Mouse (Mus musculus) common myeloid progenitor, adult 5-6 weeks (primary cell): Measurements from ENCODE around the gene Traf3. TPM values are rescaled to one million over a fixed set of nuclear protein-coding genes. Genes with fewer than 3 reads are reported as not detected.
A peak's percentile ranks its signal among the peaks of the same experiment; 100 is the strongest.

Experiments
- ATAC-seq: replicated peaks from 2 replicates; pipeline ENCODE4 v1.8.0; 2016; ENCODE audit warnings: low read depth, mild to moderate bottlenecking, moderate TSS enrichment, inconsistent platforms; ENCODE audit not compliant: poor library complexity, severe bottlenecking
- total RNA-seq: library from RNA; stranded (forward); fragments of 200-1000, 187-1606 nt; gene quantifications from 2 replicates; pipeline ENCODE4 v1.2.3, GENCODE M21; 2017

The Traf3 gene
- 11.6 and 15.7 TPM in 2 replicates for total RNA-seq

DNA sequence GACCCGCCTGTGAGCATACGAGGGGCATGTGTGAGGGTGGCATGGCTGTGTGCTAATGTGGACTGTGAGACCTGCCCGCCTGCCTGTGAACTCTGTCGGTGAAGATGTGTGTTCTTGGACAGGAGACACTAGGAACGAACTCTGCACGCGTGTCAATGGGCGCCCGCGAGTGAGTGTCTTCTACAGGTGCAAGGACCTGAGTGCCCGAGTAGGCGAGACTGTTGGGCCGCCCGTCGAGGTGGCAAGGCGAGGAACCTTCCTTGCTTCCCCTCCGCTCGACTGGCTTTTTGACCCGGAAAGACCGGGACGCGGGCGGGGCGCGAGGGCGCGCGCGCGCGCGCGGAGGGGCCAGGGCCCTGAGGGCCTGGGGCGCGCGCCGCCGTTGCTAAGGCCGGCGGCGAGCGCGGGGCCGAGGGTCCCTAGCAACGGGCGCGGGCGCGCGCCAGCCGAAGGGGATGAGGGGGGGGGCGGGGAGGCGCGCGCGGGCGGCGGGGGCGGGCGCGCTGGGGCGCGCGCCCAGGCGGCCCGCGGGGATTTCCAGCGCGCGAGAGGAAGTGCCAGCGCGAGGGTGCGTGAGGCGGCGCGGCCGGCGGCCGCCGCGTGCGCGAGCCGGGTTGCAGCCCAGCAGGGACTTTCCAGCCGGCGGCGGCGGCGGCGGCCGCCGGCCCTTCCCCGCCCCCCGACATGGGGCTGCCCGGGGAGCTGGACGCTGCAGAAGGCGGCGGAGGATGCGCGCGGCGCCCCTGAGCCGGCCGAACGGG lies at the start of gene Traf3:
Traf3 (plus strand) TSS at position 540 of the 761 bp plus-strand sequence.
- peak; percentile 17 for ATAC-seq

DNA sequence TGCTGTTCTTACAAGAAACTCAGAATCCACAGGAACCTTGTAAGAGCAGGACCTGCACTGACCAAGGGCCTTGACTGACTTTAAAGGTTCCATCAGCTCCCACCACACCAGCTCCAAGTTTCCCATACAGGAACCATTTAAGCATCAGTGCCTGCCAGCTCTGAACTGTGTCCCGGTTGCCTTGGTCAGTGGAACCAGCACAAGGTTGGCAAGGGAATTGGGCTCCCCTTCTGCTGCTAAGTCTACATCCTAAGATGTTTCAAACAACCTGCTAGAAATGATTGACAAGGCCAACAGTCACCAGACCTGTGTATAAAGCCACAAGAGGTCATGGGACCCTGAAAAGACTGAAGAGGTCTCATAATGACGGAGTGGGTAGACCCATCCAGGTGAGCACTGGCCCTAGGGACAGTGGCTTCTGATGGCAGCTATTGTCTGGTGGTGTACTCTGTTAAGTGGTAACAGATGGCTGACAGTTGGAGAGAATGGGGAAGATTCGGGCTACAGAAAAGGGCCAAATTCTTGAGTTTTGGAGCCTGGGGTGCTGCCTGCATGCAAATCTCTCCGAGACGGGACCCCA lies 46.6 kb upstream of the Traf3 start:
- no peak for ATAC-seq

DNA sequence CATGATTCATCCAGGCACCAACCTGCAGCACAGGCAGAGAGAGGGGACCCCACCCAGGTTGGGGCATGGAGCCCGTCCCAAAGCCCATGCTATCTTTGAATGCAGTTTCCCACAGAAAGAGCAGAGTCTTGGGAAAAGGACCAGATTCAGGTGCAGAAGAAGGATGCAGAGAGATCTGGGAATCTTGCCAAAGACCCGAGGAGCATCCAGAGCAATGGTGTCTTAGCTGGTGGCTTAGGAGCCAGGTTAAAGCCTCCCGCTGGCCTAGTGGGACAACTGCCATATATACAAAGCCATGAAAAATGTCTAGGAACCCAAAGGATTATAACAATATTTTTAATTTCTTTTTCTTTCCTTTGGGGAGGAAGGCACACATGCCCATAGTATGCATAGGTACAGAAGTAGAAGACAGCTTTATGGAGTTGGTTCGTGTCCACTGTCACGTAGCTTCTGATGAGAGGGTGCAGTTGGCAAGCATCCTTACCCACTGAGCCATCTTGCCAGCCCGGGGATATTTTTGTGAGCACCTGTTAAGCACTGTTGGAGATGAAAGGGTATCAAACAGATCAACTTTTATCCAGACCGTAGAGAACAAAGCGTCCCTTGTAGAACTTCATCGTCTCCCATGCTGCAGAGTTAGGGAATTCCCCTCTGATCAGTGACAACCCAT lies 45.1 kb upstream of the Traf3 start:
- no peak for ATAC-seq

DNA sequence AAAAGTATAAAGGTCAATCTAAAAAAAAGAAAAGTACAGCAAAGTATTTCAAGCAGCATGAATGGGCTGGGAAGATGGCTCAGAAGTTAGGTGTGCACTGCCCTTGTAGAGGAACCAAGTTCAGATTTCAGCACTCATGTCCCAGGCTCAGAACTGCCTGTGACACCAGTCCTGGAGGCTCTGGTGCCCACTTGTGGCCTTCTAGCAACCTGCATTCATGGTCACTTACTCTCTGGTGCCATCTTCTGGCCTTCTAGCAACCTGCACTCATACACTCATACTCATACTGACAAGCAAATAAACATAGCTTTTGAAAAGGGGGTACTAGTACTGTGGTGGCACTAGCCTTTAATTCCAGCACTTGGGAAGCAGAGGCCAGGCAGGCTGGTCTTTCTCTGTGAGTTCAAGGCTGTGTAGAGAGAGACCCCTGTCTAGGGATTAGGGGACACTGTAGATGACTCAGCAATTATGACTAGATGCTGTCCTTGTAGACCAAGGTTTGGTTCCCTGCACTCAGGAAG lies 43.8 kb upstream of the Traf3 start:
- peak; percentile 65; the same call in 1 of the 2 replicates for ATAC-seq

DNA sequence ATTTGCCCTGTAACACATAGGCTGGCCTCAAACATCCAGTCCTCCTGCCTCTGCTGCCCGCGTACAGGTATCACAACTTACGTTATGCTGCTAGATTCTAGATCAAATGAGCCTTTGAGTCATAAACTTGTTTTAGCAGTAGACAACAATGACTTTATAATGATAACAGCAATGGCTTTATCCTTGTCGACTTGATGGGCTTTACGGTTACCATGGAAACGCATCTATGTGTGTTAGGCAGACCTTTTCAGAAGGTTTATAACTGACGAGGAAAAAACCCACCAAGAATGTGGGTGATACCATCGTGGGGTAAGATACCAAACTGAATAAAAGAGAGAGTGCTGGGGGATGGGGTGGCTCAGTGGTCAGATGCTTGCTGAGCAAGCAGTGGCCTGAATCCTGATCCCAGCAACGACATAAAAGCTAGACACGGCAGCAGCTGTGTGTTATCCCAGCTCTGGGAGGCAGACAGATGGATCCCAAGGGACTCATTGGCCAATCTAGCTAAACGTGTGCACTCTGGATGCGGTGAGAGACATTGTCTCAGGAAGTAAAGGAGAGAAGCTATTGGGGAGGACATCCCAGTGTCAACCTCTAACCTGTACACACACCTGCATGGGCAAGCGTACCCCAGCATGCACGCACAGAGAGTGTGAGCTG lies 41.4 kb upstream of the Traf3 start:
- ATAC-seq = no peak

DNA sequence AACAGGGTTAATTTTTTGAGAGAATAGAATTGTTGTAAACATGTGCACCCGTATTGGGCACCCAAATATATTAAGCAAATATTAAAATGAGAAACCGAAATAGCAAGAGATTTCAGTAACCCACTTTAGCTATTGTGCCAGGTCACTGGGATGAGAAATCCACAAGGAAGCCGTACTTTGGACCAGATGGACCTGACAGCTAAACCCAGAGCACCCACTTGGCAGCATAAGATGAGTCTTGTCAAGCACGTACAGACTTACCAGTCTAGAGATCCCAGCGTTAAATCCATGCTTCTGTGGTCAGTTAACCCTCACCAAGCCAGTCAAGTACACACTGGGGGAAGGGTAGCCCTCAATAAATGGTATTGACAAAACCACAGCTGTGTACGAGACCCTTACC lies 40.5 kb upstream of the Traf3 start:
- no peak for ATAC-seq

DNA sequence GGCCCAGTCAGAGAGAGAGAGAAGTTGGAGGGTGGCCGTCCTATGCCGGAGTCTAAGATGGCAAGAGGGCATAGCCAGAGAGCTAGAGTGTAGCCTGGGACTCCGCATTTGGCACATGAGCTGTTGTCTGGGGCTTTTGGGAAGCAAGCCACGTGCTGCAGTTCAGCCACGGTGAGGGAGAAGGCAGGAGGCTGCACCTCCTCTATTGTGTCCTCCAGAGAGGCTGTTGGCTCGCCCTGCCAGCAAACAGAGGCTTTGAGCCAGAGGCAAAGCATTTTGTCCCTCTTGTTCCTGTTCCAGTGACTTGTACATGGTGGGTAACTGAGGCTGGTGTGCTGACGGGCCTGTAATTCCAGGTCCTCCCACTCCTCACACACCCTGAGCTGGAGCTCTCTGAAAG lies 32.0 kb upstream of the Traf3 start:
- ATAC-seq = no peak

DNA sequence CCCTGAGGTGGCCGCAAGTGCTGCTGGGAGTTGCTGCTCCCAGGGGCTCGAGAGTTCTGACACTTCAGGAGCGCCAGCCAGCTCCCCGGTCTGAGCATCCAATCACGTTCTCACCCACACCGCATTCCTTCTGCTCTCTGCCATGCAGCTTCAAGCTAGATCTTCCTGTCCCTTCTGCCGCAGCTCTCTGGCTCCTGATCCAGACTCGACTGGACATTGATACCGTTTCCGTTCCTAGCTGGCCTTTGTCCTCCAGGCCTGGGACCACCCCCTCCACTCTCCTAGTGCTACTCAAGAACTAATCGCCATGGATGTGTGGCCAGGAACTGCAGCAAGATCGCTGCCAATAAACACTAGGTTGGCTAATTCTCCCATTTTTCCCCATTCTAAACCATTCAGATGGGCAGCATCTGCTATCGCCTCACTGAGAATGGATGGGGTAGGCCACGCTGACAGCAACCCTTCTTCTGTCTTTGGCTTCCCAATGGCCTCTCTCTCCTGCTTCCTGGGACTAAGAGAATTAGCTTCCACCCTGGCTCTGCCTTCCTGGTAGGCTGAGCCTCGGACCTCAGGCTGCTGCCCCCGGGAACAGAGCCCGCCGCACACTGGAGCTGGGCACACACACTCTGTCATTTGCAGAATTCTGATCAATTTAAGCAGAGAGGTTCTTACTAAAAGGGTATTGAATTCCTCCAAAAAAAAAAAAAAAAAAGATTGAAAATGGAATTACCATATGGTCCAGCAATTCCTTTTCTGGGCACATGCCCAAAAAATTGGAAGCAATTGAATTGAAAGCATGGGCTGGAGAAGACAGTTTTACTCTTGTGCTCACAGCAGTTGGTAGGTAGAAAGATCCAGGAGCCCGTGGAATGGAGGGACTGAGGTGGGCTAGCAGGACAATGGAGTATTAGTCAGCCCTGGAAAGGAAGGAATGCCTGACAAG lies 31.1 kb upstream of the Traf3 start:
- no peak for ATAC-seq

DNA sequence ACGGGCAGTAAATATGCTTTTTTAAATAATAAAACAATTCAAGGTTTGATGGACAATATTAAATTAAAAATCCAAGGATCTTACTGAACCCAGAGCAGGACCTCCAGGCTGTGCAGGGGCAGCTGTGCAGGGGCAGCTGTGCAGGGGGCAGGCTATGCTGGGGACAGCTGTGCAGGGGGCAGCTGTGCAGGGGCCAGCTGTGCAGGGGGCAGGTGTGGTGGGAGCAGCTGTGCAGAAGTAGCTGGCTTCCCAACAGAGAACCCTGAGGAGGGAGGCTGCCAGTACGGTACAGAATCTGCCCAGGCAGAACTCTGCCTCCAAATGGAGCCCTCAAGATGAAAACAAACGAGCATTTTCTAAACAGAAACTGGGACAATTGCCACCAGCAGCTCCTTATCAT lies 30.2 kb upstream of the Traf3 start:
- ATAC-seq = no peak

DNA sequence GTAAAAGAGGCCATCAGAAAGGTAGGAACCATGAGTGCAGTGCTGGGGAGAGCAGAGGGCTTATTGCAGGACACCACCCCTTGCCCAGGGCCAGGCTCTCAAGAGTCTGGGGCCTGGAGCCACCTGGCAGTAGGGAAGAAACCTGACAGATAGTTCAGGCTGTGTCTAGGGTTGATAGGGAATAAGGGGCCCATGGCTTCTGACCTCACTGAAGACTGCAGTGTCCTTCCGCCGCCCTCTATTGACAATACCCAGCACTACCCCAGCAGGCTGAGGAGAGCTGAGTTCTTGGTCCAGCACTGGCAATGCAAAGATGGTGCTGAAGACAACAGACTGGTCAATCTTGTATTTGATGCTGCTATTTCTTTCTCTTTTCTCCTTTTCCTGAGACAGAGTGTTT lies 29.1 kb upstream of the Traf3 start:
- peak; percentile 74; the same call in 1 of the 2 replicates for ATAC-seq

DNA sequence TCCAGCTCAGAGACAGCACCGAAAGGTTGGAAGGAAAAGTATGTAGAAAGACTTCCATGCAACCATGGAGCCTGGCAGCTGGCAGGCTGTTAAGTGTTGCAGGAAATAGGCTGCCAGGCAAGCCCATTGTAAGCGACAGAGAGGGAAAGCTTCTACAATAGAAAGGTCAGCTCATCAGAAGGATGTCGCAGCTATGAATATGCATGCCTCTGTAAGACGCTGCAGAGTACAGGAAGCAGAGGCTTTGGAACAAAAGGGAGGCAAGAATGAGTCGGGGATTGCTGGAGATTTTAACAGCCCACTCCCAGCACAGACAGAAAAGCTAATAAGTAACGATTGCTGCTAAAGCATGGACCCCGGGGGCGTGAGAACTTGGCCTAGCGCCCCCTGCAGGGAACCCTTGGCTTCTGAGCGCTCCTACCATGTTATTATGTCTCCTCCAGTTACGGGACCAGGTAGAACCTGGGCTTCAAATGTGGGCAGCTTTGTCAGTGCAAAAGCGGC lies 23.1 kb upstream of the Traf3 start:
- ATAC-seq = 0 out of 2 replicates have a peak, but pooled peaks have one; percentile 37

DNA sequence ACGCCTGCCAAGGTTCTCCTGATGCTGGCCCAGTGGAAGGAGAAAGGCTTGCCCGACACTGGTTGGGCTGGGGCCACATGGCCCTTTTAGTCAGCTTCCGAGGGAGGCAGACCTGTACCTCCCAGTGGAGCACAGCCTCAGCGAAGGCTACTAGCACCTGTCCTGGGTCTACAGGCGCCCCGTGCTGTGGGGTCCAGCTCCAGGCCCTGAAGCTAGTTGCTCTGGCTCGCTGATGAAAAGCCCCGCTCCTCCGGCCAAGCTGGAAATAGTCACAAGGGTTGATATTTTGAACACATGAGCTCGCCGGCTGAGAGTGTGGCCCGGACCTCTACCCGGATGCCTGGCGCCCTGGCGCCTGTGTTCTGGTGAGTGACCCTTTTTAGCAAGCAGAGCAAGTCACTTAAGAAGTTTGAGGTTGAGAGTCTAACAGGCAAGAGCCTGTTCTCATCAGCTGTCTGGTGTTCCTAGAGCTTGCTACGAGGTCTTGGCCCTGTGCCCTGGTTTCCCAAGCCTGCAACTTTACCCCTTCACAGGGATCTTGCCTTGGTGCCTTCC lies 22.6 kb upstream of the Traf3 start:
- no peak for ATAC-seq

DNA sequence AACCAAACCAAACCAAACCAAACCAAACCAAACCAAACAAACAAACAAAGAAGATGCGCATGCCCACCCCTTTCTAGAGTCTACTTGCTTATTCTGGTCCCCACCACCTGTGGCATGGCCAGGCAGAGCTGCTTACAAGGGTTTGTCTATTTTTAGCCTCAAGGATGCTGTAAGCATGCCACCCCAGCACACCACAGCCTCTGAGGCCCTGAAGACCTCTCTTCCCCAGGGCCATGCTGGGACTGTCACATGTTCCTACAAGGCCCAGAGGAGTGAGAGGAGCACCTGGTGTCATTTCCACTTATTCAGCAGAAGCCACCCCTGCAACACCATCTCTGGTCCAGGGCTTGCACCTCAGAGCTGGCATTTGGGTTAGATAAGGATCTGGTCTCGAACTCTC lies 21.6 kb upstream of the Traf3 start:
- no peak for ATAC-seq

DNA sequence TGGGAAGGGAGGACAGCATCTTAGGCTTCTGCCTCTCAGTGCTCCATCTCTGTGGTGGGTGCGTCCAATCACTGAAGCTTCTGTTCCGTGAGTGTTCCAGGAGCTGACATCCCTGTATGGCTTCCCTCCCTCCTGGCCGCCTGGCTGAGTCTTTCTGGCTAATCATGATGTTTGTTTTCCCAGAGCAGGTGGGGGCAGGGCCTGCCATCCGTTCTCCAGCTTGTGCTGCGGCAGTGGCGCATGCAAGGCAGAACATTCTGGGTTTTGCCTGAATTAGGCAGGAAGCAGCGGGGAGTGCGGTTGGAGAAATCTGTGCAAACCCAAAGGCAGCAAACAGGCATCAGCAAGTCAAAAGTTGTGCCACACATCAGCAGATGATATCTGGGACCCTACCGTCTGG lies 20.9 kb upstream of the Traf3 start:
- no peak for ATAC-seq

DNA sequence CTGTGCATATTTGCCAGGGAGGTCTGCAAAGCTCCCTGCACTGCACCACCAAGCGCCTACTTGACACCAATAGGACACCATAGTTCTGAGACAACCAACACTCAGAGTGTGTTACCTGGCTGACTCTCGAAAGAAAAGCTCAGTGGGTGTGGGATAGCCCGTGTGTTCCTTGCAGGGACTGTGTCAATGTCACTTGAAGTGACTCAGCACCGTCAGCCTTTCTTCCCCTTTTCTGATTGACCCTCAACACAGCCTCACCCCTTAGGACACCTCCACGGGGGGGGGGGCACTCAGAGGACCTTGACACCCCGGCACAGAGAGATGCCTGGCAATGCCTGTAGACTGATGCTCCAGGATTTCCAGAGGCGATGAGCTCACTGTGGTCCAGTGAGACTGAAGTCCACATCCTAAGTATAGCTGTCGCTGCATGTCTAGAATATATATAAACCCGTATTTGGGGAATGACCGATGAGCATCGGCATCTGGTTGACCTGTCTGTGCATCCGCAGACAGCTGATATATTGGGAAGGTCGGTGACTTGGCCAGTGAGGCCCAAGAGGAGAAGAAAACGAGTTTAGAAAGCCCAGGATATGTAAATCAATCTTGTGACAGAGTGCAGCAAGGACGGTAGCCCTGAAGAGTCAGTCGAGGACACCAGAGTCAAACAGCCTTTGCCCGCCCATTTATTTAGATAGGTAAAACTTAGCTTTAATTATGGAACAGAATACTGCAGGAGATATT lies 16.5 kb upstream of the Traf3 start:
- ATAC-seq = peak; percentile 52

DNA sequence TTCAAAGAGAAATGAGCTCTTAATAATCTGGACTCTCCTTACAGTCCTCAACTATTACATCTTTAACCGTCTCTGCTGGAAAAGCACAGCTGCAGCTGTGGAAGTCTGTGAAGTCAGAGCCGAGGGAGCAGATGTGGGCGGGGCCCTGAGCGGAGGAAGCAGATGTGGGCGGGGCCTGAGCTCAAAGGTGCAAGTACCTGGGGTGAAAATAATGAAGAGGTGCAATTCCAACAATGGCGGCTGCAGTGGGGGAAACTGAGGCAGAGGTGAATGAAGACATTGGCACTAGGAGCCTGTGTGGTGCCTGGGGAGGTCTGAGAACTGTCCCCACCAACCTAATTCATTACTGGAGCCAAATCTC lies 16.0 kb upstream of the Traf3 start:
- ATAC-seq = no peak

DNA sequence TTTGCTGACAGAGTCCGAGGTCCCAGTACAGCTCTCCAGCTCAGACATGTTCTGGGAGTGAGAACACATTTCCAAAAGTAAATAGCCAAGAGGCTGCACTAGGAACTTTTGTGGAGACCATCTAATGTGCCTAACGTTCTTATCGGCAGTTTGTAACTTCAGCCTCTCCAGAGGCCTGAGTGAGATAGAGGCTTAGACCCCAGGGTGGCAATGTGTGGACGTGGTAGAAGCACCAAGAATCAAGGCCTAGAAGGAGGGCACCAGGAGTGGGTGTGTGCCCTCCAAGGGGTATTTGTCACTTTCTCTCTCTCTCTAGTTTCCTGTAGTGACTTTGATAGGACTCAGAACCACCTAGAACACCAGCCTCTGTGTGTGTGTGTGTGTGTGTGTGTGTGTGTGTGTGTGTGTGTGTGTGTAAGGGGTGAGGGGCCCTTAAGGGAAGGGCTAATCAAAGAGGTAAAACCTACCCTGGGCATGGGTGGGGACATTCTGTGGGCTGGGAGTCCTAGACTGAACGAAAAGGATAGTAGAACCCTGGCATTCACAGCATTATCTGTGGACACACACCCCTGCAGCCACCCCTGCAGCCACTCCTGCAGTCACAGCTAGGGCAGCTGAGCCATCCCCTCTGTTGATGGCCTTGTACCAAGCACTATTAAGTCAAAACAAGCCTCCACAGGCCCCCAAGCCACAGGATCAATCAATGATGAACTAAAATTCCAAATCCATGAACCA lies 14.6 kb upstream of the Traf3 start:
- no peak for ATAC-seq

DNA sequence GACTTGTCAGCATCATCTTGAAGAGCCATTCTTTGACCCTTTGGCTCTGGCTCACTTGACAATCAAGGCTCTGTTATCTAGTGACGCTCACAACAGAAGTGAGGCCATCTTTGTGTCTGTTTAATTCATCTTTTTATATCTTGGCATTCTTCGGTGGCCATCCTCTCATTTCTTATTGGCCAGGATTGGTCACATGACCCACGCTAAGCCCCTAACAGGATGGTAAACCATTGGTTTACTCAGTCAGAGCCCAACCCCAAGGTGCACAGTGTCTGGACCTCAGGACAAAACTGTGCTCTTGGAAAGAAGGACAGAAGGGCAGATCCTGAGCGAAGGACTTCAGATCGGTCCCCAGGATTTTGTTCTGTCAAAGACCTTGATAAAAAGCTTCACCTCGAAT lies 13.6 kb upstream of the Traf3 start:
- ATAC-seq = no peak
